Mouse (Mus musculus) urinary bladder, postnatal 10 days (tissue): ENCODE results near the gene Ahdc1.
"Not testable (repeated sequence)": the region's sequence is repeated elsewhere in the genome, so short reads cannot be mapped to it uniquely, and the experiment has no call there.

Experiments
- DNase-seq: peaks from one replicate; pipeline ENCODE4 v3.0.0; 2022; ENCODE audit warnings: low spot score

The Ahdc1 gene

GRCm38 (mm10) chr4:132993553-132993952 is 17.5 kb upstream of the Ahdc1 start:
- DNase-seq: no peak

- no peak for DNase-seq
Measured at GRCm38 (mm10) chr4:132997469-132998237, 13.4 kb upstream of the Ahdc1 start.

- no peak for DNase-seq
Measured at GRCm38 (mm10) chr4:133002896-133003295, 8.2 kb upstream of the Ahdc1 start.

- no peak for DNase-seq
Measured at GRCm38 (mm10) chr4:133003316-133004018, 7.6 kb upstream of the Ahdc1 start.

- no peak for DNase-seq
Measured at GRCm38 (mm10) chr4:133005233-133005632, 5.8 kb upstream of the Ahdc1 start.

GRCm38 (mm10) chr4:133005885-133006451 is 5.1 kb upstream of the Ahdc1 start:
- not testable (repeated sequence) for DNase-seq

GRCm38 (mm10) chr4:133007513-133008380 is 3.3 kb upstream of the Ahdc1 start:
- DNase-seq: no peak

GRCm38 (mm10) chr4:133009131-133009530 is 1.9 kb upstream of the Ahdc1 start:
- DNase-seq: no peak

- no peak for DNase-seq
Measured at GRCm38 (mm10) chr4:133009676-133010075, 1.4 kb upstream of the Ahdc1 start.

GRCm38 (mm10) chr4:133010611-133011010 is 449 bp upstream of the Ahdc1 start:
- no peak for DNase-seq

GRCm38 (mm10) chr4:133011821-133012775 is 1.0 kb downstream of the Ahdc1 start:
- no peak for DNase-seq

- DNase-seq: no peak
Measured at GRCm38 (mm10) chr4:133012776-133013265, 1.8 kb downstream of the Ahdc1 start.

GRCm38 (mm10) chr4:133013266-133013891 is 2.3 kb downstream of the Ahdc1 start:
- DNase-seq: no peak

GRCm38 (mm10) chr4:133014088-133014487 is 3.0 kb downstream of the Ahdc1 start:
- no peak for DNase-seq

- DNase-seq: no peak
Measured at GRCm38 (mm10) chr4:133014896-133015709, 4.0 kb downstream of the Ahdc1 start.

GRCm38 (mm10) chr4:133015710-133016651 is 4.9 kb downstream of the Ahdc1 start:
- DNase-seq: no peak

- DNase-seq: no peak
Measured at GRCm38 (mm10) chr4:133016677-133017415, 5.8 kb downstream of the Ahdc1 start.
